Mouse (Mus musculus) intestine, postnatal 0 days (tissue): ENCODE measurements around the gene Cd207. TPM values are rescaled to one million over a fixed set of nuclear protein-coding genes. Genes with fewer than 3 reads are reported as not detected.

ENCODE experiments used
- ATAC-seq: fragments of 200-750 bp; cut with Nextera tagmentation; 2 replicates; pipeline ENCODE4 v1.8.0; 2017; ENCODE audit warnings: mild to moderate bottlenecking, moderate TSS enrichment, moderate library complexity
- H3K27ac ChIP-seq: fragments of 300-500 bp; sonication (generic); 2 replicates; pipeline ENCODE4 v1.5.1; 2014; ENCODE audit warnings: mild to moderate bottlenecking, low read depth, low read length, moderate library complexity
- H3K27me3 ChIP-seq: fragments of 300-500 bp; sonication (generic); replicated peaks from 2 replicates; pipeline ENCODE4 v1.6.1; 2014; ENCODE audit warnings: low read length, mixed read lengths; ENCODE audit not compliant: control insufficient read depth, insufficient read depth
- H3K36me3 ChIP-seq: fragments of 300-500 bp; sonication (generic); 2 replicates; pipeline ENCODE4 v1.6.1; 2014; ENCODE audit warnings: mild to moderate bottlenecking, moderate library complexity; ENCODE audit not compliant: control insufficient read depth, insufficient read depth
- H3K4me1 ChIP-seq: fragments of 300-500 bp; sonication (generic); replicated peaks from 2 replicates; pipeline ENCODE4 v1.6.1; 2014; ENCODE audit warnings: antibody characterized with exemption, low read length, mixed read lengths; ENCODE audit not compliant: control insufficient read depth, insufficient read depth
- H3K4me2 ChIP-seq: fragments of 300-500 bp; sonication (generic); replicated peaks from 2 replicates; pipeline ENCODE4 v1.6.1; 2014; ENCODE audit warnings: low read depth, mild to moderate bottlenecking, moderate library complexity
- H3K4me3 ChIP-seq: fragments of 300-500 bp; sonication (generic); 2 replicates; pipeline ENCODE4 v1.5.1; 2014; ENCODE audit warnings: low read depth, low read length
- H3K9ac ChIP-seq: fragments of 300-500 bp; sonication (generic); 2 replicates; pipeline ENCODE4 v1.6.1; 2014; ENCODE audit warnings: mild to moderate bottlenecking, low read depth, low read length
- H3K9me3 ChIP-seq: fragments of 300-500 bp; sonication (generic); 2 replicates; pipeline ENCODE4 v1.6.1; 2016; ENCODE audit warnings: mixed run types; ENCODE audit not compliant: control insufficient read depth
- CTCF ChIP-seq: sonication (generic); IDR thresholded peaks from 2 replicates; pipeline ENCODE4 v1.5.1; 2016; ENCODE audit warnings: low read depth, mild to moderate bottlenecking, control low read depth, antibody characterized with exemption, moderate library complexity
- WGBS: fragments of 180-500 bp; shearing (Covaris S2); extraction: QIAGEN DNeasy Blood & Tissue Kit; methylation state at CpG from one replicate; pipeline ENCODE4 v1.1.7; 2014; 5-methylcytosine and 5-hydroxymethylcytosine counted together
- polyA plus RNA-seq: library from polyadenylated mRNA; unstranded; fragments of >200 nt; fragmentation: Nextera tagmentation; extraction: Ambion mirVana; gene quantifications from 2 replicates; pipeline ENCODE4 v1.2.1, GENCODE M21; 2015

Gene Cd207
- polyA plus RNA-seq, result not detected in 2 replicates

GRCm38 (mm10) chr6:83677757-83678156 lies at the start of gene Cd207:
Gene Cd207, minus strand, starts transcription at chr6:83677857.
- 76% methylated on average over 4 of the region's 4 CpGs for WGBS
- H3K4me1 ChIP-seq, result no peaks in the 10 kb centered on the region
- H3K4me2 ChIP-seq, result no peak within 1 kb of the TSS
- no peak within 1 kb of the TSS for H3K27ac ChIP-seq
- no peak within 1 kb of the TSS for H3K4me3 ChIP-seq
- ATAC-seq, result no peak
- no peak within 1 kb of the TSS for H3K9ac ChIP-seq
- H3K27me3 ChIP-seq, result 0 out of 2 replicates have a peak, but pooled peaks cover 2% of the 10 kb centered on the region
- TF ChIP-seq CTCF, result no peak
- H3K36me3 ChIP-seq, result no peaks in the 10 kb centered on the region
- H3K9me3 ChIP-seq, result no peaks in the 10 kb centered on the region

DNA sequence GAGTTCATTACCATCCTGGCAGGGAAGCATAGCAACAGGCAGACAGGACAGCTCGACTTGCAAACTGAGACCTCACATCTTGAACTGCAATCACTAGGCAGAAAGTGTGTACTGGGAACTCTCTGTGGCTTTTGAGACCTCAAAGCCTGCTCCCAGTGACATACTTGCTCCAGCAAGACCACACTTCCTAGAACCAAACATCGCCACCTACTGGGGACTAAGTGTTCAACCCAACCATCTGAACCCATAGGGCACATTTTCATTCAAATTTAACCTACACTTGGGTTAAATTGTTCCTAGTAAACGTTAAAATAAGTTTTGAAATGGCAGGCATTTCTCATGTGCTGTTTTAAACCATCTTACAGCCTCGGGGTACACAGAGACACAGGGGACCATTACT lies 49.5 kb upstream of the Cd207 start:
- ATAC-seq, result no peak
- Histone ChIP-seq H3K4me1 (no peaks in the 10 kb centered on the region), H3K27me3 (peaks cover 27% of the 10 kb centered on the region), H3K36me3 (no peaks in the 10 kb centered on the region), H3K4me2 (no peak overlapping the region), H3K4me3 (no peak overlapping the region), H3K9me3 (no peaks in the 10 kb centered on the region), H3K9ac (no peak overlapping the region), H3K27ac (no peak overlapping the region)
- 48% methylated on average over 4 of the region's 4 CpGs for WGBS
- TF ChIP-seq CTCF, result peak; percentile 55

DNA sequence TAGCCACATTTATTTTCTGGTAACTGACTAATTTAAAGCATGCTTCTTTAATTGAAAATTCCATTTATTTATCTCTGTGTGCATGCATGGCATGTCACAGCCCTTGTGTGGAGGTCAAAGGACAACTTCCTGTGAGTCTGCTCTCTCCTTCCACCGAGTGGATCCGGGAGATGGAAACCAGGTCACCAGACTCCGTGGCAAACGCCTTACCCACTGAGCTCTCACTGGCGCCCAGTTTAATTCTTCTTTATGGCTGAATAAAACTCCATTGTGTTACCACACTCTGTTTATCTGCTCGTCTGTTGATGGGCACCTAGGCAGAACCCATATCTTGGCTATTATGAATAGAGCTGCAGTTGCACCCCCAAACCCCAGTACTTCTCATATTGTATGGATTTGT lies 44.9 kb upstream of the Cd207 start:
- Histone ChIP-seq H3K36me3 (no peaks in the 10 kb centered on the region), H3K9ac (no peak overlapping the region), H3K9me3 (no peaks in the 10 kb centered on the region), H3K4me1 (no peaks in the 10 kb centered on the region), H3K4me3 (no peak overlapping the region), H3K27ac (no peak overlapping the region), H3K27me3 (peaks cover 68% of the 10 kb centered on the region), H3K4me2 (no peak overlapping the region)
- no peak for TF ChIP-seq CTCF
- ATAC-seq, result no peak
- 24% methylated on average over 6 of the region's 6 CpGs for WGBS

- H3K4me2 ChIP-seq, result no peak overlapping the region
- peaks cover 97% of the 10 kb centered on the region for H3K27me3 ChIP-seq
- 2% methylated on average over 8 of the region's 8 CpGs for WGBS
- TF ChIP-seq CTCF, result no peak
- H3K27ac ChIP-seq, result no peak overlapping the region
- H3K36me3 ChIP-seq, result no peaks in the 10 kb centered on the region
- no peak overlapping the region for H3K9ac ChIP-seq
- ATAC-seq, result no peak
- no peaks in the 10 kb centered on the region for H3K9me3 ChIP-seq
- H3K4me3 ChIP-seq, result no peak overlapping the region
- H3K4me1 ChIP-seq, result no peaks in the 10 kb centered on the region
Observed at GRCm38 (mm10) chr6:83717026-83717425, 39.4 kb upstream of the Cd207 start.

DNA sequence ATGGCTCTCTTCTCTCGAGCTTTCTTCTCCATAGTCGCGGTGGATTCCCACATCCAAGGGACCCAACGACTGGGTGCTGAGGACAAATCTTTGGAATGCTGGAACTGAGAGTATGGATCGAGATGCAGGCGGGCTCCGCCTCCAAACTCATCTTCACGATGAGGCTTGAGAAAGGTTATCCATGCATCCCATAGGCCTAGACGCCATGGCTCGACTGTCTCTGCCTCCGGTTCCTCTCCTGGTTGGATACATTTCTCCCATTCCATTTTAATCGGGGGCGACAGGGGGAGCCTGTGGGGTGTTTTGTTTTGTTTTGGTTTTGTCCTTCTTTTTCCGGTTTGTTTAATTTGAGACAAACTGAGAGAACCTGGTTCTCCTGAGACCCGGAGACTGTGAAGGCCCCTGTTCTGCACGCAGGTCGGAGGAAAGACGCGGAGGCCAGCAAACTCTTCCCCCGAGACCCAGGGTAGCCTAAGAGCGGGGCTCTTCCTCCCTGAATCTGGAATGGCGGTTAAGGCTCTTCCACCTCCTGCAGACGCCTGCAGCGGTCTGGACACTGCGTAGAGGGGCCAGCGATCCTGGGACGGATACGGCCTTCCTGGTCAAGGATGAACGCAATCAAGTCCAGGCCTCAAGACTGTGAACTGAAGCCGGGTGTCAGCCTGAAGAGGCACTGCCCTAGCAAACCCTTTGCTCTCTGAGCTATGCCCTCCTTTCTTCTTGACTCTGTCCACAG lies 38.0 kb upstream of the Cd207 start:
- H3K27ac ChIP-seq, result no peak overlapping the region
- H3K9me3 ChIP-seq, result no peaks in the 10 kb centered on the region
- no peaks in the 10 kb centered on the region for H3K4me1 ChIP-seq
- H3K4me2 ChIP-seq, result no peak overlapping the region
- WGBS, result 4% methylated on average over 30 of the region's 30 CpGs
- H3K9ac ChIP-seq, result no peak overlapping the region
- ATAC-seq, result no peak
- H3K4me3 ChIP-seq, result no peak overlapping the region; the same call in 1 of the 2 replicates
- no peak for TF ChIP-seq CTCF
- H3K27me3 ChIP-seq, result peaks cover 97% of the 10 kb centered on the region
- H3K36me3 ChIP-seq, result no peaks in the 10 kb centered on the region

GRCm38 (mm10) chr6:83714221-83715123 lies 36.8 kb upstream of the Cd207 start:
- Histone ChIP-seq H3K27me3 (peaks cover 98% of the 10 kb centered on the region), H3K4me1 (no peaks in the 10 kb centered on the region), H3K36me3 (no peaks in the 10 kb centered on the region), H3K9me3 (no peaks in the 10 kb centered on the region), H3K4me2 (no peak overlapping the region), H3K27ac (no peak overlapping the region), H3K9ac (no peak overlapping the region), H3K4me3 (0 out of 2 replicates have a peak overlapping the region, but pooled peaks have one; percentile 7)
- no peak for TF ChIP-seq CTCF
- no peak for ATAC-seq
- WGBS, result 2% methylated on average over 34 of the region's 34 CpGs
